Mouse (Mus musculus): ENCODE measurements at regions not wholly inside any gene's neighbourhood (a gene's known extent, or its start where the extent isn't known, plus 50 kb on each side); places are given as distances from the start of the nearest gene placed in this dataset.
"Not testable (repeated sequence)": the region's sequence is repeated elsewhere in the genome, so short reads cannot be mapped to it uniquely, and the experiment has no call there.

DNA sequence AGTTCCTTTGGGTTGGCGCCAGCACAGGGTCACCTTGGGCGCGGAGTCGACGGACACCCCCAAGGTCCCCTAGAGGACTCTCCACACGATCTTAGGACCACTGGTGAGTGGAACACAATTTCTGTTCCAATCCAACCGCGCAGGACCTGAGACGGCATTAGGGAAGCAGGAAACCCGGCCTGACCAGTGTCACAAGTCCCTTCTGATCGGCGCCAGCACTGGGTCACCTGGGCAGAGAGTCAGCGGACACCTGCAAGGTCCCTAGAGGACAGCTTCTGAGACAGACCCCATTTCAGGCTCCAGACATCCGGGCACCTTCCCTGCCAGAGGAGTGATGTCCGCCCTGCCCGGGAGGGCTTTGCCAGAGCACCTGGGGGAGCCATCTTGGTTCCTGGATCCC is 74.2 kb upstream of the Cdh13 start:
- not testable (repeated sequence) for TF ChIP-seq CHD2 (IDR thresholded peaks at IDR 0.05; ENCODE audit: low read length); MEF2A (IDR thresholded peaks at IDR 0.05; ENCODE audit: borderline replicate concordance, low read depth, low read length); CTCF (conservative IDR thresholded peaks at IDR 0.05 in 1 of 2, IDR thresholded peaks at IDR 0.05 in 1 of 2; ENCODE audit: low read depth in 2 of 2, low read length in 2 of 2); SIN3A (IDR thresholded peaks at IDR 0.05; ENCODE audit: low read length); EP300 (IDR thresholded peaks at IDR 0.05; ENCODE audit: low read length)
